Mouse (Mus musculus): Measurements from ENCODE around the gene Tctex1d4. TPM values are rescaled to one million over a fixed set of nuclear protein-coding genes. Genes with fewer than 3 reads are reported as not detected.

Tctex1d4 gene
- polyA plus RNA-seq (2014; fragmentation: Nextera tagmentation; extraction: Ambion mirVana): not detected in 2 replicates

DNA sequence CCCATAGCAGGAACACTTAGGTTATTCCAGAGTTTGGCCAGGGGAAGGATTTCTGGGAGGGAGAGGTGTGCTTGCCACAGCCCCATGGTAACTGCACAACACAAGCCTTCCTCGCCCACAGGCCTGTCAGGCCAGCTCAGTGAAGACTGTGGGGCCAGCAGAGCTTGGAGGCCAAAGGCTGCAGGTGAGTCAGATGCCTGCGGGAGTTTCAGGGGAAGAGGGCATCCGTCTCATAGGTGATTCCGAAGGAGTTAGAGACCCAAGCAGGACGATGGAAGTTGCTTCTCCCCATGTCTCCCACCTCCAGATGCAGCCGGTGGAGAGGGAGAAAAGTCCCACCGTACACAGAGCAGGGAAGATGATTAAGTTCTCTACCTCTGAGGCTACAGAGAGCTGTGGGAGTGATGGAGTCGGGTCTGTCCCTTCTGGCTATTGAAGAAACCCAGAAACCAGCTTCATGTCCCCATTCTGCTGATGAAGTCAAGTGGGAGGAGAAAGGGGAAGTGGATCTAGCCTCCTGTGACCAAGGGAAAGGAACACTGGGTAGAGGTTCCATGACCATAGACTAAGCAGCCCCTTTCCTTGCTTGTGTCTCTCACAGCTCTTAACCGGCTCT is at the start of gene Tctex1d4:
Gene Tctex1d4 (plus strand): TSS at position 120 of the 616 bp plus-strand sequence.
- H3K27ac ChIP-seq (ENCODE audit: low read depth, low read length): peak within 1 kb of the TSS; percentile 73
- H3K9ac ChIP-seq (ENCODE audit: low read length): peak within 1 kb of the TSS; percentile 41
- H3K27me3 ChIP-seq (ENCODE audit: control insufficient read depth, insufficient read depth, low read length): 0 out of 2 replicates have a peak, but pooled peaks cover 3% of the 10 kb centered on the region
- H3K4me3 ChIP-seq (ENCODE audit: low read depth, low read length): no peak within 1 kb of the TSS
- peaks cover 29% of the 10 kb centered on the region for H3K4me1 ChIP-seq (ENCODE audit: control insufficient read depth, insufficient read depth, low read length)
- ATAC-seq (ENCODE audit: low FRiP score): no peak
- DNase-seq (ENCODE audit: low spot score, missing footprints): peak; percentile 84
- no peak within 1 kb of the TSS for H3K4me2 ChIP-seq
- H3K36me3 ChIP-seq (ENCODE audit: control insufficient read depth, insufficient read depth, low read length): no peaks in the 10 kb centered on the region; the same call in 1 of the 2 replicates
- no peaks in the 10 kb centered on the region for H3K9me3 ChIP-seq (ENCODE audit: control insufficient read depth, low read length)
- WGBS: 84% methylated on average over 9 of the region's 9 CpGs

- H3K27me3 ChIP-seq (ENCODE audit: control insufficient read depth, insufficient read depth, low read length): no peaks in the 10 kb centered on the region
- no peaks in the 10 kb centered on the region for H3K36me3 ChIP-seq (ENCODE audit: control insufficient read depth, insufficient read depth, low read length)
- no peak overlapping the region for H3K27ac ChIP-seq (ENCODE audit: low read depth, low read length)
- H3K4me1 ChIP-seq (ENCODE audit: control insufficient read depth, insufficient read depth, low read length): no peaks in the 10 kb centered on the region
- no peak for DNase-seq (ENCODE audit: low spot score, missing footprints)
- no peaks in the 10 kb centered on the region for H3K9me3 ChIP-seq (ENCODE audit: control insufficient read depth, low read length)
- no peak overlapping the region for H3K9ac ChIP-seq (ENCODE audit: low read length)
- ATAC-seq (ENCODE audit: low FRiP score): no peak
- 82% methylated on average over 7 of the region's 7 CpGs for WGBS
- H3K4me3 ChIP-seq (ENCODE audit: low read depth, low read length): no peak overlapping the region
- H3K4me2 ChIP-seq: no peak overlapping the region
Observed at GRCm38 (mm10) chr4:117087948-117088640, 38.5 kb upstream of the Tctex1d4 start.

DNA sequence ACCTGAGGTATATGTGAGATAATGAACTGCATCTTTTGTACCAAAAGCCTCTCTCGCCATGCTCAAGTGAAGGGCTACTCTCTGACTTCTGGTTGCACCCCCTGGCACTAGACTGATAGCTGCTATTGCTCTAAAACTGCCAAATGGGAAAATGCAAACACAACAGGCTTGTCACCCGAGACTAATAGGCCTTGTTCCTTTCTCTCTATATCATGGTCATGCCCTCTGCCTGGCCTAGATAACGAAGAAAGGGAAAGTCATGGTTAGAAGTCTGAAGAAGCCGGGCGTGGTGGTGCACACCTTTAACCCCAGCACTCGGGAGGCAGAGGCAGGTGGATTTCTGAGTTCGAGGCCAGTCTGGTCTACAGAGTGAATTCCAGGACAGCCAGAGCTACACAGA is 36.0 kb upstream of the Tctex1d4 start:
- Histone ChIP-seq H3K4me1 (ENCODE audit: control insufficient read depth, insufficient read depth, low read length) (peaks cover 3% of the 10 kb centered on the region), H3K4me2 (no peak overlapping the region), H3K36me3 (ENCODE audit: control insufficient read depth, insufficient read depth, low read length) (no peaks in the 10 kb centered on the region), H3K27me3 (ENCODE audit: control insufficient read depth, insufficient read depth, low read length) (peaks cover 9% of the 10 kb centered on the region), H3K4me3 (ENCODE audit: low read depth, low read length) (no peak overlapping the region), H3K9me3 (ENCODE audit: control insufficient read depth, low read length) (no peaks in the 10 kb centered on the region), H3K9ac (ENCODE audit: low read length) (no peak overlapping the region), H3K27ac (ENCODE audit: low read depth, low read length) (no peak overlapping the region)
- no peak for DNase-seq (ENCODE audit: low spot score, missing footprints)
- no peak for ATAC-seq (ENCODE audit: low FRiP score)
- 85% methylated on average over 7 of the region's 7 CpGs for WGBS

DNA sequence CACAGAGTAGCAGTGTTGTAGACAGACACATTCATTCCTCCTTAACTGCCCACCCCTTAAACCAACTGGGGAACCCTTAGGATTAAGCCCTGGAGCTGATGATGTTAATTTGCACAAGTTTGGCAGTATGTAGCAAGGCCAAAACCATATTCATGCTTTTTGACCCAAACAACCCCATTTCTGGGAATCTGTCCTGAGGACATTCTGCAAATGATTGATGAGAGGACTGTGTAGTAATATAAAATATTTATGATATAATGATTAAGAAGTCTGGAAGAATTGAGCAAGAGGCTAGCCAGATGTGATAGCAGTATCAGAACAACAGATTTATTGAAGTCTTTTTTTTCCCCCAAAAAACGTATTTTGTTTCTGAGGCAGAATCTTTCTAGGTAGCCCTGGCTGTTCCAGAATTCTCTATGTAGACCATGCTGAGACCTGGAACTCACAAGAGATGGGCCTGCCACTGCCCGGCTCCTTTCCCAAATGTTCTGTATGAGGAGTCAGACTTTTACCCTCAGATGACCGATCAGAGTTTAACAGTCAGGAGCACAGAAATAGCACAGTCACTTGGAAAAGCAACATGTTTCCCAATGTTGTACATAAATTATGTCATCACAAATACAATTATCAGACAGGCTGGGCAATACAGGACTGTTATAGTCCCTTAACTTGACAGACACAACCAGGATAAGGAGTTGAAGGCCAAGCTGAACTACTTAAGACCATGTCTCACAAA is 31.8 kb upstream of the Tctex1d4 start:
- DNase-seq (ENCODE audit: low spot score, missing footprints): no peak
- H3K4me2 ChIP-seq: no peak overlapping the region
- H3K4me3 ChIP-seq (ENCODE audit: low read depth, low read length): no peak overlapping the region
- no peaks in the 10 kb centered on the region for H3K36me3 ChIP-seq (ENCODE audit: control insufficient read depth, insufficient read depth, low read length)
- ATAC-seq (ENCODE audit: low FRiP score): no peak
- no peaks in the 10 kb centered on the region for H3K9me3 ChIP-seq (ENCODE audit: control insufficient read depth, low read length)
- H3K27ac ChIP-seq (ENCODE audit: low read depth, low read length): no peak overlapping the region
- H3K9ac ChIP-seq (ENCODE audit: low read length): no peak overlapping the region
- WGBS: 85% methylated on average over 3 of the region's 3 CpGs
- peaks cover 9% of the 10 kb centered on the region for H3K27me3 ChIP-seq (ENCODE audit: control insufficient read depth, insufficient read depth, low read length)
- H3K4me1 ChIP-seq (ENCODE audit: control insufficient read depth, insufficient read depth, low read length): peaks cover 23% of the 10 kb centered on the region

GRCm38 (mm10) chr4:117095551-117096452 is 30.8 kb upstream of the Tctex1d4 start, which contains the start of gene Ptch2:
TSS of gene Ptch2 (plus strand) at chr4:117096075.
- Histone ChIP-seq H3K4me1 (ENCODE audit: control insufficient read depth, insufficient read depth, low read length) (peaks cover 23% of the 10 kb centered on the region), H3K9me3 (ENCODE audit: control insufficient read depth, low read length) (no peaks in the 10 kb centered on the region), H3K27me3 (ENCODE audit: control insufficient read depth, insufficient read depth, low read length) (peaks cover 9% of the 10 kb centered on the region), H3K9ac (ENCODE audit: low read length) (peak within 1 kb of the TSS; percentile 67), H3K4me3 (ENCODE audit: low read depth, low read length) (peak within 1 kb of the TSS; percentile 55), H3K4me2 (peak within 1 kb of the TSS; percentile 98), H3K36me3 (ENCODE audit: control insufficient read depth, insufficient read depth, low read length) (no peaks in the 10 kb centered on the region), H3K27ac (ENCODE audit: low read depth, low read length) (peak within 1 kb of the TSS; percentile 54)
- ATAC-seq (ENCODE audit: low FRiP score): peak; percentile 92
- under 1% methylated on average over 48 of the region's 50 CpGs for WGBS
- DNase-seq (ENCODE audit: low spot score, missing footprints): peak; percentile 99

GRCm38 (mm10) chr4:117096666-117097065 is 29.9 kb upstream of the Tctex1d4 start:
- no peak for ATAC-seq (ENCODE audit: low FRiP score)
- whole genome bisulfite sequencing: 8% methylated on average over 5 of the region's 5 CpGs
- Histone ChIP-seq H3K4me2 (peak overlapping the region; percentile 98), H3K36me3 (ENCODE audit: control insufficient read depth, insufficient read depth, low read length) (no peaks in the 10 kb centered on the region), H3K27me3 (ENCODE audit: control insufficient read depth, insufficient read depth, low read length) (peaks cover 9% of the 10 kb centered on the region), H3K27ac (ENCODE audit: low read depth, low read length) (no peak overlapping the region), H3K9ac (ENCODE audit: low read length) (peak overlapping the region; percentile 67), H3K4me1 (ENCODE audit: control insufficient read depth, insufficient read depth, low read length) (peaks cover 23% of the 10 kb centered on the region), H3K9me3 (ENCODE audit: control insufficient read depth, low read length) (no peaks in the 10 kb centered on the region), H3K4me3 (ENCODE audit: low read depth, low read length) (peak overlapping the region; percentile 55)
- DNase-seq (ENCODE audit: low spot score, missing footprints): peak; percentile 92

GRCm38 (mm10) chr4:117097969-117098763 is 28.4 kb upstream of the Tctex1d4 start:
- DNase-seq (ENCODE audit: low spot score, missing footprints) (peak; percentile 83), ATAC-seq (ENCODE audit: low FRiP score) (no peak)
- H3K4me3 ChIP-seq (ENCODE audit: low read depth, low read length): no peak overlapping the region; the same call in 1 of the 2 replicates
- WGBS: 49% methylated on average over 8 of the region's 8 CpGs
- no peak overlapping the region for H3K27ac ChIP-seq (ENCODE audit: low read depth, low read length)
- no peaks in the 10 kb centered on the region for H3K9me3 ChIP-seq (ENCODE audit: control insufficient read depth, low read length)
- H3K27me3 ChIP-seq (ENCODE audit: control insufficient read depth, insufficient read depth, low read length): peaks cover 9% of the 10 kb centered on the region
- H3K4me1 ChIP-seq (ENCODE audit: control insufficient read depth, insufficient read depth, low read length): peaks cover 23% of the 10 kb centered on the region
- peak overlapping the region; percentile 3; the same call in 1 of the 2 replicates for H3K4me2 ChIP-seq
- H3K36me3 ChIP-seq (ENCODE audit: control insufficient read depth, insufficient read depth, low read length): no peaks in the 10 kb centered on the region
- no peak overlapping the region for H3K9ac ChIP-seq (ENCODE audit: low read length)

DNA sequence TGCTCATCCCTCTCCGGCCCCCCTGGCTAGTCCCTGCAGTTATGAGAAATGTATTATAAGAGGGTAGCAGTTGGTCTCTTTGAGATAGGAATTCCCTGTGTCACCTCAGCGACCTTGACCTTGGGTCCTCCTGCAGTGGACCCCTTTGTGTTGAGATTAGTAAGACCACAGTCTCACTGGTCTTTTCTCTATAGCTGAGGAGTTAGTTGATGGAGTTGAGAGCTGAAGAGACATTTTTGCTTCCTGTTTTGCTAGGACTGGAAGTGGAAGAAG is 27.9 kb upstream of the Tctex1d4 start:
- no peaks in the 10 kb centered on the region for H3K9me3 ChIP-seq (ENCODE audit: control insufficient read depth, low read length)
- no peak for DNase-seq (ENCODE audit: low spot score, missing footprints)
- peaks cover 23% of the 10 kb centered on the region for H3K4me1 ChIP-seq (ENCODE audit: control insufficient read depth, insufficient read depth, low read length)
- no peak overlapping the region for H3K9ac ChIP-seq (ENCODE audit: low read length)
- no peaks in the 10 kb centered on the region for H3K36me3 ChIP-seq (ENCODE audit: control insufficient read depth, insufficient read depth, low read length)
- no peak overlapping the region for H3K4me3 ChIP-seq (ENCODE audit: low read depth, low read length)
- 49% methylated on average over 2 of the region's 2 CpGs for WGBS
- H3K27me3 ChIP-seq (ENCODE audit: control insufficient read depth, insufficient read depth, low read length): peaks cover 9% of the 10 kb centered on the region
- H3K27ac ChIP-seq (ENCODE audit: low read depth, low read length): no peak overlapping the region
- ATAC-seq (ENCODE audit: low FRiP score): no peak
- H3K4me2 ChIP-seq: peak overlapping the region; percentile 5; the same call in 1 of the 2 replicates
